Mouse (Mus musculus) liver, embryonic 14.5 days (tissue): ENCODE measurements around the gene Dnah10. TPM values are rescaled to one million over a fixed set of nuclear protein-coding genes. Genes with fewer than 3 reads are reported as not detected.

ENCODE experiments used
- ATAC-seq: fragments of 200-750 bp; cut with Nextera tagmentation; 2 replicates; pipeline ENCODE4 v1.8.0; 2017; ENCODE audit warnings: moderate number of reproducible peaks, mild to moderate bottlenecking, moderate library complexity; ENCODE audit not compliant: insufficient read depth
- DNase-seq, 3 experiments: peaks; one replicate each; pipeline ENCODE4 v3.0.0-alpha.2; 2012 to 2013; ENCODE audit warnings: low read depth in 3 of 3, low spot score in 3 of 3
- H3K27ac ChIP-seq: fragments of 300-500 bp; sonication (generic); 2 replicates; pipeline ENCODE4 v1.5.1; 2014; ENCODE audit warnings: moderate library complexity, mild to moderate bottlenecking, control low read depth, inconsistent platforms
- H3K27me3 ChIP-seq: fragments of 300-500 bp; sonication (generic); 2 replicates; pipeline ENCODE4 v1.6.1; 2014; ENCODE audit warnings: mild to moderate bottlenecking, low read length, moderate library complexity; ENCODE audit not compliant: control insufficient read depth, insufficient read depth
- H3K36me3 ChIP-seq: fragments of 300-500 bp; sonication (generic); replicated peaks from 2 replicates; pipeline ENCODE4 v1.6.1; 2014; ENCODE audit warnings: low read depth; ENCODE audit not compliant: control insufficient read depth, insufficient read depth
- H3K4me1 ChIP-seq, 2 experiments: fragments of 200-500 bp in 1 of 2; fragments of 300-500 bp in 1 of 2; sonication (generic) in 1 of 2; replicated peaks; 2 replicates each; pipeline ENCODE4 v1.6.1; 2012 to 2014; ENCODE audit warnings: antibody characterized with exemption in 1 of 2, inconsistent platforms in 1 of 2, low read length in 1 of 2; ENCODE audit not compliant: control insufficient read depth in 2 of 2, insufficient read depth in 2 of 2
- H3K4me2 ChIP-seq: fragments of 300-500 bp; sonication (generic); 2 replicates; pipeline ENCODE4 v1.6.1; 2014; ENCODE audit warnings: low read depth, mild to moderate bottlenecking, control low read depth, moderate library complexity
- H3K4me3 ChIP-seq, 2 experiments: fragments of 200-500 bp in 1 of 2; fragments of 300-500 bp in 1 of 2; sonication (generic) in 1 of 2; 2 replicates each; pipeline ENCODE4 v1.5.1; 2012 to 2014; ENCODE audit warnings: low read depth in 2 of 2, low read length in 2 of 2, mild to moderate bottlenecking in 2 of 2, control low read depth in 1 of 2, inconsistent platforms in 1 of 2, moderate library complexity in 1 of 2; ENCODE audit not compliant: insufficient read depth in 1 of 2
- H3K9ac ChIP-seq: fragments of 300-500 bp; sonication (generic); replicated peaks from 2 replicates; pipeline ENCODE4 v1.6.1; 2014; ENCODE audit warnings: mild to moderate bottlenecking, control low read depth, moderate library complexity
- H3K9me3 ChIP-seq: fragments of 300-500 bp; sonication (generic); 2 replicates; pipeline ENCODE4 v1.6.1; 2016; ENCODE audit warnings: low read length, mixed read lengths; ENCODE audit not compliant: control insufficient read depth
- CTCF ChIP-seq: IDR thresholded peaks from 2 replicates; pipeline ENCODE4 v1.5.1; 2016; ENCODE audit warnings: antibody characterized with exemption, low read depth, control low read depth
- EP300 ChIP-seq: IDR thresholded peaks from 2 replicates; pipeline ENCODE4 v1.6.1; 2016; ENCODE audit warnings: antibody characterized with exemption, low read depth
- WGBS: fragments of 180-500 bp; shearing (Covaris S2); extraction: QIAGEN DNeasy Blood & Tissue Kit; methylation state at CpG from one replicate; pipeline ENCODE4 v1.1.7; 2014; ENCODE audit not compliant: insufficient replicate concordance; 5-methylcytosine and 5-hydroxymethylcytosine counted together
- polyA plus RNA-seq, 2 experiments: library from polyadenylated mRNA; depleted of rRNA in 1 of 2; stranded (reverse) in 1 of 2; unstranded in 1 of 2; fragments of >200 nt; fragmentation: Nextera tagmentation in 1 of 2; extraction: Ambion mirVana in 1 of 2; gene quantifications; 2 replicates each; pipeline versions ENCODE4 v1.2.1 to v1.2.3; 2012 to 2014

The Dnah10 gene
- polyA plus RNA-seq, 2 experiments, result 0.02 TPM; not detected in 1

GRCm38 (mm10) chr5:124830331-124830730 is 105.4 kb downstream of the Dnah10 start:
- H3K27ac ChIP-seq, result no peak overlapping the region
- H3K9ac ChIP-seq, result no peak overlapping the region
- H3K4me3 ChIP-seq, result no peak overlapping the region
- no peaks in the 10 kb centered on the region for H3K36me3 ChIP-seq
- no peaks in the 10 kb centered on the region for H3K4me1 ChIP-seq
- DNase-seq (no peak), ATAC-seq (no peak)
- no peak overlapping the region for H3K4me2 ChIP-seq
- H3K27me3 ChIP-seq, result no peaks in the 10 kb centered on the region
- TF ChIP-seq CTCF (no peak), EP300 (no peak)
- WGBS, result 67% methylated on average over 12 of the region's 12 CpGs
- H3K9me3 ChIP-seq, result no peaks in the 10 kb centered on the region

GRCm38 (mm10) chr5:124835218-124835617 is 110.3 kb downstream of the Dnah10 start:
- ATAC-seq (no peak), DNase-seq (no peak)
- H3K27ac ChIP-seq, result no peak overlapping the region
- H3K4me1 ChIP-seq, result no peaks in the 10 kb centered on the region
- no peaks in the 10 kb centered on the region for H3K36me3 ChIP-seq
- H3K4me2 ChIP-seq, result no peak overlapping the region
- WGBS, result 84% methylated on average over 15 of the region's 15 CpGs
- no peak overlapping the region for H3K4me3 ChIP-seq
- TF ChIP-seq EP300, result no peak
- TF ChIP-seq CTCF, result no peak
- H3K9me3 ChIP-seq, result no peaks in the 10 kb centered on the region
- H3K27me3 ChIP-seq, result no peaks in the 10 kb centered on the region
- no peak overlapping the region for H3K9ac ChIP-seq

GRCm38 (mm10) chr5:124836075-124836474 is 111.2 kb downstream of the Dnah10 start:
- no peak overlapping the region for H3K4me2 ChIP-seq
- H3K4me3 ChIP-seq, result no peak overlapping the region
- no peak for TF ChIP-seq EP300
- no peak for TF ChIP-seq CTCF
- H3K36me3 ChIP-seq, result no peaks in the 10 kb centered on the region
- H3K9me3 ChIP-seq, result no peaks in the 10 kb centered on the region
- no peaks in the 10 kb centered on the region for H3K4me1 ChIP-seq
- H3K27ac ChIP-seq, result no peak overlapping the region
- H3K27me3 ChIP-seq, result no peaks in the 10 kb centered on the region
- ATAC-seq (no peak), DNase-seq (no peak)
- 71% methylated on average over 10 of the region's 10 CpGs for WGBS
- no peak overlapping the region for H3K9ac ChIP-seq

GRCm38 (mm10) chr5:124836621-124837020 is 111.7 kb downstream of the Dnah10 start:
- Histone ChIP-seq H3K4me1 (no peaks in the 10 kb centered on the region), H3K4me2 (no peak overlapping the region), H3K36me3 (no peaks in the 10 kb centered on the region), H3K9me3 (no peaks in the 10 kb centered on the region), H3K27me3 (no peaks in the 10 kb centered on the region), H3K4me3 (no peak overlapping the region), H3K27ac (no peak overlapping the region), H3K9ac (no peak overlapping the region)
- DNase-seq, result no peak
- 37% methylated on average over 4 of the region's 4 CpGs for WGBS
- ATAC-seq, result no peak
- no peak for TF ChIP-seq EP300
- no peak for TF ChIP-seq CTCF

- no peak overlapping the region for H3K9ac ChIP-seq
- H3K9me3 ChIP-seq, result no peaks in the 10 kb centered on the region
- H3K4me2 ChIP-seq, result no peak overlapping the region
- DNase-seq (no peak), ATAC-seq (no peak)
- H3K4me3 ChIP-seq, result no peak overlapping the region
- H3K27me3 ChIP-seq, result no peaks in the 10 kb centered on the region
- whole genome bisulfite sequencing, result 56% methylated on average over 7 of the region's 7 CpGs
- TF ChIP-seq EP300 (no peak), CTCF (no peak)
- no peaks in the 10 kb centered on the region for H3K4me1 ChIP-seq
- H3K36me3 ChIP-seq, result no peaks in the 10 kb centered on the region
- no peak overlapping the region for H3K27ac ChIP-seq
Observed at GRCm38 (mm10) chr5:124840202-124840601, 115.3 kb downstream of the Dnah10 start.
